Mouse (Mus musculus): ENCODE data around the gene Xpr1. TPM values are rescaled to one million over a fixed set of nuclear protein-coding genes. Genes with fewer than 3 reads are reported as not detected.

Gene Xpr1
- total RNA-seq, 2 experiments from 2014 or later: 120 to 124 TPM

- intact Hi-C loops (cut with DNase I): loop anchor here (5.0 kb wide), 1 partner anchor 69 kb away; the partner anchor contains the start of gene Xpr1
- DNase-seq (ENCODE audit: extremely low spot score in 1 of 2, low spot score in 2 of 2): no peak
These were observed 68.7 kb downstream of the Xpr1 start for GRCm38 (mm10) chr1:155348491-155348890.

GRCm38 (mm10) chr1:155347339-155347738 lies 69.9 kb downstream of the Xpr1 start:
- DNase-seq (ENCODE audit: extremely low spot score in 1 of 2, low spot score in 2 of 2): no peak
- intact Hi-C loops (cut with DNase I): loop anchor here (5.0 kb wide), 1 partner anchor 70 kb away; the partner anchor contains the start of gene Xpr1

- intact Hi-C loops (cut with DNase I): no loop called here
- no peak for DNase-seq (ENCODE audit: extremely low spot score in 1 of 2, low spot score in 2 of 2)
These were observed 73.2 kb downstream of the Xpr1 start for GRCm38 (mm10) chr1:155344019-155344418.

- intact Hi-C loops (cut with DNase I): no loop called here
These were observed 77.6 kb downstream of the Xpr1 start for GRCm38 (mm10) chr1:155339622-155340021.

GRCm38 (mm10) chr1:155337315-155337714 lies 79.9 kb downstream of the Xpr1 start:
- intact Hi-C loops (cut with DNase I): no loop called here
- DNase-seq (ENCODE audit: extremely low spot score in 1 of 2, low spot score in 2 of 2): no peak

More at GRCm38 (mm10) chr1:155339622-155340021, 77.6 kb downstream of the Xpr1 start:
- DNase-seq (ENCODE audit: extremely low spot score in 1 of 2, low spot score in 2 of 2): no peak

GRCm38 (mm10) chr1:155335963-155336362 lies 81.3 kb downstream of the Xpr1 start:
- intact Hi-C loops (cut with DNase I): no loop called here
- no peak for DNase-seq (ENCODE audit: extremely low spot score in 1 of 2, low spot score in 2 of 2)

GRCm38 (mm10) chr1:155322183-155322582 lies 95.0 kb downstream of the Xpr1 start:
- intact Hi-C loops (cut with DNase I): no loop called here
- DNase-seq (ENCODE audit: extremely low spot score in 1 of 2, low spot score in 2 of 2): peak in 1 of 2 experiments; percentile 42

GRCm38 (mm10) chr1:155320091-155320833 lies 97.0 kb downstream of the Xpr1 start:
- intact Hi-C loops (cut with DNase I): no loop called here
- DNase-seq (ENCODE audit: extremely low spot score in 1 of 2, low spot score in 2 of 2): no peak

- intact Hi-C loops (cut with DNase I): no loop called here
- no peak for DNase-seq (ENCODE audit: extremely low spot score in 1 of 2, low spot score in 2 of 2)
These were observed 97.7 kb downstream of the Xpr1 start for GRCm38 (mm10) chr1:155319513-155319912.

GRCm38 (mm10) chr1:155311672-155312071 lies 105.5 kb downstream of the Xpr1 start:
- DNase-seq (ENCODE audit: extremely low spot score in 1 of 2, low spot score in 2 of 2): no peak
- intact Hi-C loops (cut with DNase I): no loop called here

- DNase-seq (ENCODE audit: extremely low spot score in 1 of 2, low spot score in 2 of 2): peak in 1 of 2 experiments; percentile 51
These were observed 110.3 kb downstream of the Xpr1 start for GRCm38 (mm10) chr1:155306879-155307278.

GRCm38 (mm10) chr1:155303402-155303801 lies 113.8 kb downstream of the Xpr1 start:
- intact Hi-C loops (cut with DNase I): no loop called here
- DNase-seq (ENCODE audit: extremely low spot score in 1 of 2, low spot score in 2 of 2): no peak

More at GRCm38 (mm10) chr1:155306879-155307278, 110.3 kb downstream of the Xpr1 start:
- intact Hi-C loops (cut with DNase I): no loop called here

- DNase-seq (ENCODE audit: extremely low spot score in 1 of 2, low spot score in 2 of 2): no peak
These were observed 119.6 kb downstream of the Xpr1 start for GRCm38 (mm10) chr1:155297615-155298014.

GRCm38 (mm10) chr1:155297203-155297602 lies 120.0 kb downstream of the Xpr1 start:
- intact Hi-C loops (cut with DNase I): no loop called here
- DNase-seq (ENCODE audit: extremely low spot score in 1 of 2, low spot score in 2 of 2): no peak

More at GRCm38 (mm10) chr1:155297615-155298014, 119.6 kb downstream of the Xpr1 start:
- intact Hi-C loops (cut with DNase I): no loop called here

- intact Hi-C loops (cut with DNase I): loop anchor here (1.0 kb wide), 1 partner anchor 244 kb away; no protein-coding TSS in a partner anchor
- peak in 1 of 2 experiments; percentile 79 for DNase-seq (ENCODE audit: extremely low spot score in 1 of 2, low spot score in 2 of 2)
These were observed 123.8 kb downstream of the Xpr1 start for GRCm38 (mm10) chr1:155293446-155293845.

GRCm38 (mm10) chr1:155289411-155289810 lies 127.8 kb downstream of the Xpr1 start:
- intact Hi-C loops (cut with DNase I): no loop called here
- no peak for DNase-seq (ENCODE audit: extremely low spot score in 1 of 2, low spot score in 2 of 2)

- intact Hi-C loops (cut with DNase I): no loop called here
- DNase-seq (ENCODE audit: extremely low spot score in 1 of 2, low spot score in 2 of 2): no peak
These were observed 129.2 kb downstream of the Xpr1 start for GRCm38 (mm10) chr1:155288033-155288432.

GRCm38 (mm10) chr1:155283808-155284207 lies 133.4 kb downstream of the Xpr1 start:
- no peak for DNase-seq (ENCODE audit: extremely low spot score in 1 of 2, low spot score in 2 of 2)
- intact Hi-C loops (cut with DNase I): loop anchor here (5.0 kb wide), 2 partner anchors 37 to 257 kb away; no protein-coding TSS in a partner anchor

GRCm38 (mm10) chr1:155281003-155281793 lies 136.0 kb downstream of the Xpr1 start:
- DNase-seq (ENCODE audit: extremely low spot score in 1 of 2, low spot score in 2 of 2): peak; percentile 73 to 79
- intact Hi-C loops (cut with DNase I): loop anchor here (5.0 kb wide), 2 partner anchors 34 to 254 kb away; no protein-coding TSS in a partner anchor

Data from left cerebral cortex, postnatal 10 days (tissue).